Mouse (Mus musculus) spleen, adult 2 months (tissue): ENCODE measurements around the gene Ankfn1.

Source experiments
- CTCF ChIP-seq: fragments of 200-500 bp; IDR thresholded peaks from 2 replicates; pipeline ENCODE4 v1.5.1; 2011; ENCODE audit warnings: mild to moderate bottlenecking, inconsistent platforms; ENCODE audit not compliant: insufficient read depth, insufficient read length, insufficient replicate concordance; ENCODE audit errors: extremely low read depth
- POLR2A ChIP-seq: fragments of 200-500 bp; IDR thresholded peaks from 2 replicates; pipeline ENCODE4 v1.6.1; 2011; ENCODE audit warnings: low read depth, low read length, inconsistent platforms

- TF ChIP-seq POLR2A (no peak), CTCF (no peak)
Measured at GRCm38 (mm10) chr11:89627232-89627631, 150.2 kb downstream of the Ankfn1 start.
